Mouse (Mus musculus) stomach, embryonic 14.5 days (tissue): Measurements from ENCODE around the gene Lrrc66. TPM values are rescaled to one million over a fixed set of nuclear protein-coding genes. Genes with fewer than 3 reads are reported as not detected.

ENCODE experiments used
- ATAC-seq: fragments of 200-750 bp; cut with Nextera tagmentation; 2 replicates; pipeline ENCODE4 v1.8.0; 2017; ENCODE audit warnings: low read depth, moderate TSS enrichment; ENCODE audit not compliant: insufficient number of reproducible peaks, insufficient read depth, low FRiP score
- H3K27ac ChIP-seq: fragments of 300-500 bp; sonication (generic); 2 replicates; pipeline ENCODE4 v1.5.1; 2014; ENCODE audit warnings: mild to moderate bottlenecking, low read length, moderate library complexity, mixed read lengths
- H3K27me3 ChIP-seq: fragments of 300-500 bp; sonication (generic); 2 replicates; pipeline ENCODE4 v1.6.1; 2014; ENCODE audit warnings: low read length, control low read depth, mixed read lengths; ENCODE audit not compliant: control insufficient read depth, insufficient read depth
- H3K36me3 ChIP-seq: fragments of 300-500 bp; sonication (generic); 2 replicates; pipeline ENCODE4 v1.6.1; 2014; ENCODE audit warnings: mild to moderate bottlenecking, control low read depth, low read length, moderate library complexity, mixed read lengths; ENCODE audit not compliant: control insufficient read depth, insufficient read depth
- H3K4me1 ChIP-seq: fragments of 300-500 bp; sonication (generic); 2 replicates; pipeline ENCODE4 v1.6.1; 2014; ENCODE audit warnings: low read length, control low read depth, mixed read lengths; ENCODE audit not compliant: control insufficient read depth, insufficient read depth
- H3K4me2 ChIP-seq: fragments of 300-500 bp; sonication (generic); replicated peaks from 2 replicates; pipeline ENCODE4 v1.6.1; 2014; ENCODE audit warnings: low read depth, low read length, control low read depth
- H3K4me3 ChIP-seq: fragments of 300-500 bp; sonication (generic); 2 replicates; pipeline ENCODE4 v1.5.1; 2014; ENCODE audit warnings: low read depth, low read length, control low read depth
- H3K9ac ChIP-seq: fragments of 300-500 bp; sonication (generic); replicated peaks from 2 replicates; pipeline ENCODE4 v1.6.1; 2014; ENCODE audit warnings: low read depth, mild to moderate bottlenecking, control low read depth, low read length, moderate library complexity, mixed read lengths
- H3K9me3 ChIP-seq: fragments of 300-500 bp; sonication (generic); 2 replicates; pipeline ENCODE4 v1.6.1; 2016; ENCODE audit warnings: low read depth, low read length, control low read depth; ENCODE audit not compliant: control insufficient read depth
- WGBS: fragments of 180-500 bp; shearing (Covaris S2); extraction: QIAGEN DNeasy Blood & Tissue Kit; methylation state at CpG from one replicate; pipeline ENCODE4 v1.1.7; 2014; 5-methylcytosine and 5-hydroxymethylcytosine counted together
- polyA plus RNA-seq: library from polyadenylated mRNA; unstranded; fragments of >200 nt; fragmentation: Nextera tagmentation; extraction: Ambion mirVana; gene quantifications from 2 replicates; pipeline ENCODE4 v1.2.1, GENCODE M21; 2014

Gene Lrrc66
- polyA plus RNA-seq, 1 experiment from 2014 or later = 0.82 TPM

DNA sequence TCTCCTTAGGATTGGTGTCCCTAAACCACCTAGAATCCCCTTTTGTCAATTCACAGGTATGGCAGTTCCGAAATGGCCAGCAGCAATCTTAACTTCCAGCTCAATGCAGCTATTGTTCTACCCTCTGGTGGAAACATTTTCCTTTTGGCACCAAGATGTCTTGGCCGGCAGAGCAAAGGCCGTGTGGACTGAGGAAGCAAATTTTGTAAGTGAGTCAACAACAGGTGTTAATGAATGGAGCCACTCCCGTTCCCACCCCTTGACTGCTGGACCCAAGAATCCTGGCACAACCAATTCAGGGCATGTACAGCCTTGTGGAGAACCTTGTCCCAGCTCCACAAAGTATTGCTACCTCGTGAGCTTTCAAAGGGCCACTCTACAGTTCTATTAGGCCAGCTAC is 66.2 kb downstream of the Lrrc66 start:
- Histone ChIP-seq H3K4me3 (no peak overlapping the region), H3K36me3 (no peaks in the 10 kb centered on the region), H3K27ac (no peak overlapping the region), H3K27me3 (no peaks in the 10 kb centered on the region), H3K9ac (no peak overlapping the region), H3K9me3 (no peaks in the 10 kb centered on the region), H3K4me1 (no peaks in the 10 kb centered on the region), H3K4me2 (no peak overlapping the region)
- ATAC-seq = peak; percentile 65
- WGBS = 75% methylated on average over 5 of the region's 5 CpGs

DNA sequence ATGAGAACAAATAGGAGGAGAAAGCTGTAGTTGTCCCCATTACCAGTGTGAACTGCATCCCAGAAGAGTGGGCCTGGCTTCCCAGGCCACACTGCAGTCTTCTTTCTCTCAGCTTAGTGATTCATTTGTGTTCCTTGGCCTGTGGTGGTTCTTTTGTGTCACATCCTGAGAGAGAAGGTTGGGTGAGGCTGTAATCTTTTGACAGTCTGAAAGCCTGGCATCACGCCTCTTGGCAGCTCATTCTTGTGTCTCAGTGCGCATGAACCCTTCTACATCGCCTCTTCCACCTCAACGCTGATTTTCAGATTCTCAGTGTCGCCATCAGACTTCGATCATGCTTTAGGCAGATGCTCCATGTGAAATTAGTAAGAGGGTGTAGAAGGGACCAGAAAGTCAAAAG is 68.3 kb downstream of the Lrrc66 start:
- Histone ChIP-seq H3K9me3 (no peaks in the 10 kb centered on the region), H3K4me3 (no peak overlapping the region), H3K27me3 (no peaks in the 10 kb centered on the region), H3K4me1 (no peaks in the 10 kb centered on the region), H3K9ac (no peak overlapping the region), H3K27ac (no peak overlapping the region), H3K4me2 (no peak overlapping the region), H3K36me3 (no peaks in the 10 kb centered on the region; the same call in 1 of the 2 replicates)
- 97% methylated on average over 6 of the region's 6 CpGs for WGBS
- no peak for ATAC-seq

GRCm38 (mm10) chr5:73558756-73559155 is 73.6 kb downstream of the Lrrc66 start:
- Histone ChIP-seq H3K36me3 (peaks cover 6% of the 10 kb centered on the region), H3K4me2 (no peak overlapping the region), H3K4me1 (no peaks in the 10 kb centered on the region), H3K27me3 (no peaks in the 10 kb centered on the region), H3K4me3 (no peak overlapping the region), H3K27ac (no peak overlapping the region), H3K9me3 (no peaks in the 10 kb centered on the region), H3K9ac (no peak overlapping the region)
- WGBS = 95% methylated on average over 6 of the region's 6 CpGs
- ATAC-seq = no peak

- Histone ChIP-seq H3K9ac (no peak overlapping the region), H3K4me1 (no peaks in the 10 kb centered on the region), H3K4me3 (no peak overlapping the region), H3K36me3 (peaks cover 6% of the 10 kb centered on the region), H3K4me2 (no peak overlapping the region), H3K9me3 (no peaks in the 10 kb centered on the region), H3K27me3 (no peaks in the 10 kb centered on the region), H3K27ac (no peak overlapping the region)
- no peak for ATAC-seq
- 83% methylated on average over 12 of the region's 12 CpGs for WGBS
Measured at GRCm38 (mm10) chr5:73556733-73557425, 75.4 kb downstream of the Lrrc66 start.

Other genes starting within 250 kb of the Lrrc66 start
- not detected in 2 replicates for gene Cwh43, start 226.5 kb downstream of the Lrrc66 start, polyA plus RNA-seq
- 29.4 and 33.3 TPM in 2 replicates for gene Dcun1d4, start 151.5 kb downstream of the Lrrc66 start, polyA plus RNA-seq
- 30.6 and 32.1 TPM in 2 replicates for gene Sgcb, start 15.3 kb upstream of the Lrrc66 start, polyA plus RNA-seq
- gene Spata18, start 18.9 kb upstream of the Lrrc66 start, polyA plus RNA-seq = 0.21 and 0.36 TPM in 2 replicates